Mouse (Mus musculus): ENCODE data around the gene Ube2o. TPM values are rescaled to one million over a fixed set of nuclear protein-coding genes. Genes with fewer than 3 reads are reported as not detected.
A peak's percentile ranks its signal among the peaks of the same experiment; 100 is the strongest.

Gene Ube2o
- polyA plus RNA-seq, 1 experiment from 2014 or later = 32.5 TPM

GRCm38 (mm10) chr11:116491338-116491737 lies 89.9 kb downstream of the Ube2o start:
- ATAC-seq = no peak
- no peaks in the 10 kb centered on the region for H3K27me3 ChIP-seq
- DNase-seq (ENCODE audit: low read depth, low spot score) = no peak
- ChIA-PET CTCF (no interaction called here), POLR2A (interaction anchor here (0.6 kb wide), 1 partner anchor 10 kb away, joined by 3 read pairs; no protein-coding TSS in a partner anchor)
- in situ Hi-C loops (cut with MboI; ENCODE audit: low pct_unique_long_range_greater_than_20kb) = loop anchor here (5.0 kb wide), 1 partner anchor 41 kb away; the partner anchor contains the start of gene Sphk1
- TF ChIP-seq CTCF (IDR thresholded peaks at IDR 0.05) = no peak

GRCm38 (mm10) chr11:116490232-116491107 lies 90.8 kb downstream of the Ube2o start:
- peak; percentile 67 for ATAC-seq
- DNase-seq (ENCODE audit: low read depth, low spot score) = peak; percentile 88
- TF ChIP-seq CTCF (IDR thresholded peaks at IDR 0.05) = no peak
- CTCF ChIA-PET = interaction anchor here (1.3 kb wide), 1 partner anchor 31 kb away, joined by 3 read pairs; no protein-coding TSS in a partner anchor
- H3K27me3 ChIP-seq = no peaks in the 10 kb centered on the region
- in situ Hi-C loops (cut with MboI; ENCODE audit: low pct_unique_long_range_greater_than_20kb) = loop anchor here (5.0 kb wide), 1 partner anchor 42 kb away; the partner anchor contains the start of gene Sphk1
- POLR2A ChIA-PET = interaction anchor here (0.6 kb wide), 1 partner anchor 11 kb away, joined by 3 read pairs; no protein-coding TSS in a partner anchor

GRCm38 (mm10) chr11:116489771-116490231 lies 91.4 kb downstream of the Ube2o start:
- POLR2A ChIA-PET = interaction anchor here (0.6 kb wide), 2 partner anchors 280 to 292 kb away, joined by 3 to 4 read pairs; no protein-coding TSS in a partner anchor
- no peaks in the 10 kb centered on the region for H3K27me3 ChIP-seq
- no peak for TF ChIP-seq CTCF (IDR thresholded peaks at IDR 0.05)
- ATAC-seq (peak; percentile 41), DNase-seq (ENCODE audit: low read depth, low spot score) (no peak)
- CTCF ChIA-PET = interaction anchor here (1.3 to 2.3 kb wide), 2 partner anchors 32 to 134 kb away, joined by 3 to 12 read pairs; no protein-coding TSS in a partner anchor
- in situ Hi-C loops (cut with MboI; ENCODE audit: low pct_unique_long_range_greater_than_20kb) = loop anchor here (5.0 kb wide), 1 partner anchor 42 kb away; the partner anchor contains the start of gene Sphk1

GRCm38 (mm10) chr11:116488693-116489375 lies 92.4 kb downstream of the Ube2o start:
- ChIA-PET CTCF (interaction anchor here (1.0 to 2.3 kb wide), 6 partner anchors 9 to 140 kb away, joined by 3 to 12 read pairs (median 5); no protein-coding TSS in a partner anchor), POLR2A (interaction anchor here (0.6 kb wide), 4 partner anchors 268 to 340 kb away, joined by 3 to 4 read pairs (median 4); no protein-coding TSS in a partner anchor)
- ATAC-seq (no peak), DNase-seq (ENCODE audit: low read depth, low spot score) (no peak)
- in situ Hi-C loops (cut with MboI; ENCODE audit: low pct_unique_long_range_greater_than_20kb) = no loop called here
- TF ChIP-seq CTCF (IDR thresholded peaks at IDR 0.05) = no peak
- no peaks in the 10 kb centered on the region for H3K27me3 ChIP-seq

- POLR2A ChIA-PET = interaction anchor here (0.6 kb wide), 2 partner anchors 267 to 340 kb away, joined by 3 to 4 read pairs; no protein-coding TSS in a partner anchor
- H3K27me3 ChIP-seq = no peaks in the 10 kb centered on the region
- ATAC-seq = no peak
- DNase-seq (ENCODE audit: low read depth, low spot score) = no peak
- CTCF ChIA-PET = interaction anchor here (1.0 to 2.3 kb wide), 6 partner anchors 8 to 140 kb away, joined by 3 to 12 read pairs (median 5); no protein-coding TSS in a partner anchor
- in situ Hi-C loops (cut with MboI; ENCODE audit: low pct_unique_long_range_greater_than_20kb) = no loop called here
- no peak for TF ChIP-seq CTCF (IDR thresholded peaks at IDR 0.05)
These were observed 93.0 kb downstream of the Ube2o start for GRCm38 (mm10) chr11:116488207-116488606.

Other genes with a start within 250 kb of the Ube2o start
- gene Foxj1, start 246.0 kb downstream of the Ube2o start, polyA plus RNA-seq (2021) = 8.6 TPM
- 40.5 TPM for gene Rnf157, start 168.4 kb downstream of the Ube2o start, polyA plus RNA-seq (2021)
- 84.7 TPM for gene Ubald2, start 147.4 kb downstream of the Ube2o start, polyA plus RNA-seq (2021)
- gene Qrich2, start 115.2 kb downstream of the Ube2o start, polyA plus RNA-seq (2021) = 0.35 TPM
- gene Prpsap1, start 87.2 kb downstream of the Ube2o start, polyA plus RNA-seq (2021) = 104 TPM
- 4.6 TPM for gene Sphk1, start 50.5 kb downstream of the Ube2o start, polyA plus RNA-seq (2021)
- not detected for gene Aanat, start 5.0 kb upstream of the Ube2o start, polyA plus RNA-seq (2021)
- gene Rhbdf2, start 45.6 kb upstream of the Ube2o start, polyA plus RNA-seq (2021) = 15.6 TPM
- 0.56 TPM for gene Prcd, start 72.1 kb upstream of the Ube2o start, polyA plus RNA-seq (2021)
- gene Cygb, start 72.9 kb upstream of the Ube2o start, polyA plus RNA-seq (2021) = 0.24 TPM
- not detected for gene St6galnac1, start 194.1 kb upstream of the Ube2o start, polyA plus RNA-seq (2021)
- 116 TPM for gene Mxra7, start 246.6 kb upstream of the Ube2o start, polyA plus RNA-seq (2021)